Mouse (Mus musculus) spleen, adult 2 months (tissue): ENCODE results near the gene Vamp8.

Experiments
- CTCF ChIP-seq: fragments of 200-500 bp; IDR thresholded peaks from 2 replicates; pipeline ENCODE4 v1.5.1; 2011; ENCODE audit warnings: mild to moderate bottlenecking, inconsistent platforms; ENCODE audit not compliant: insufficient read depth, insufficient read length, insufficient replicate concordance; ENCODE audit errors: extremely low read depth
- POLR2A ChIP-seq: fragments of 200-500 bp; IDR thresholded peaks from 2 replicates; pipeline ENCODE4 v1.6.1; 2011; ENCODE audit warnings: low read depth, low read length, inconsistent platforms

DNA sequence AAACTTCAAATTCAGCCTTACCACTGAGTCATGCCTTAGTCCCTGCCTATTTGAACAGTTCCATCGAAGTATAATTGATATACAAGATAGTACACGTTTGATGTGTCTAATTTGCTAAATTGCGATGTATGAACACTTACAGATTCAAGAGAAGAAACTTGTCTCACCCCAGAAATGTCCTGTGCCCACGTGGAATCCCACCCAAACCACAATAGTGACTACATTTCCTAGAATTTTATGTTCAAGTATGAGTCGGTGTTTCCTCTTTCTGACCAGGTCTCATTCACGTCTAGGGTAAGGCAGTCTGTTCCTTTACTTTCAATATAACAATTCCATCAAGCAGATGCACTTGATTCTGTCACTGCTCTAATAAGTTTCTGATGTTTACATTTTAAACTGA is 44.9 kb downstream of the Vamp8 start:
- TF ChIP-seq CTCF, result no peak
- TF ChIP-seq POLR2A, result no peak
